Mouse (Mus musculus) monocyte, adult 2 months (primary cell): Measurements from ENCODE around the gene Batf3.
A peak's percentile ranks its signal among the peaks of the same experiment; 100 is the strongest.

Experiments used
- DNase-seq, 2 experiments: peaks; one replicate each; pipeline ENCODE4 v3.0.0; 2022; ENCODE audit warnings: low spot score in 2 of 2, low read depth in 1 of 2

Gene Batf3

GRCm38 (mm10) chr1:191097802-191098747, at the start of gene Batf3:
Gene Batf3, plus strand, starts transcription at chr1:191097847.
- DNase-seq, result no peak

DNA sequence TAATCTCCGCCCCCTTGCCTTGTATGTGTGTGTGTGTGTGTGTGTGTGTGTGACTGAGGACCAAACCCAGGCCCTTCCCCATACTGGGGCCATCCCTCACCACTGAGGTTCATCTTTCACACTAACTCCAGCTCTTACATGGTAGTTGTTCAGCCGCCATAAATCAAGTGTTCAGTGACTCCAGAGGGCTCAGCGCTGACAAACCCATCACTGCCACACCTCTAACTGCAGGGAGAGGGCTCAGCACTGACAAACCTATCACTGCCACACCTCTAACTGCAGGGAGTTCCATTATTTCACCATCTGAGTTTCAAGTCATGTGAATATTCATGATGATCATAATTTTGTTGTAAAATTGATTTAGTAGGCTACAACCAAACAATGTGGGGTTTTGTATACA, 44.1 kb upstream of the Batf3 start:
- DNase-seq, result no peak

DNA sequence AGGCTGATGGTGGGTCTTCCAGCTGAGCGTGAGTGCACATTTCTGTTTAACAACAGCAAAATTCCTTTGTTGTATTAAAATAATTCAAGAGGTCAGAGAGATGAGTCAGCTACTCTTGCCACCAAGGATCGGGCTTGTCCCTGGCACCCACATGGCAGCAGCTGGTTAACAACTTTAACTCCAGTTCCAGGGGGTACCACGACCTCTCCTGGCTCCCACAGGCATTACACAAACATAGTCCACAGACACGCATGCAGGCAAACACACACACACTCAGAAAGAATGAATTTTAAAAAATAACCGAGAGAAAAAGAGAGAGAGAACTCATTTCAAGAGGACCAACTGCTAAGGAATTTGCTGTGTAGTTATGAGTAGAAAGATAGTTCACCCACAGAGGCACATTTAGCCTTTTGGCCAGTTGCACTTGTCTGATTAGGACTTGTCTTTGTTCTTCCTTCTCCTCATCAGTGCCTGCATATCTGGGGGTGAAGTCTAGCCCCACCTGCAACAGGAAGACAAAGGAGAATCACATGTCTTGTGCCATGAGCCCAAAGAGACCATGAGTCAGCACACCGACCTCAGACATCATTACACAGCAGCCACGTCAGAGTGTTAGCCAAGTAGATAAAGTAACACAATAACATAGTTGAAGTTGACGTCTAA, 42.6 kb upstream of the Batf3 start:
- DNase-seq, result no peak

DNA sequence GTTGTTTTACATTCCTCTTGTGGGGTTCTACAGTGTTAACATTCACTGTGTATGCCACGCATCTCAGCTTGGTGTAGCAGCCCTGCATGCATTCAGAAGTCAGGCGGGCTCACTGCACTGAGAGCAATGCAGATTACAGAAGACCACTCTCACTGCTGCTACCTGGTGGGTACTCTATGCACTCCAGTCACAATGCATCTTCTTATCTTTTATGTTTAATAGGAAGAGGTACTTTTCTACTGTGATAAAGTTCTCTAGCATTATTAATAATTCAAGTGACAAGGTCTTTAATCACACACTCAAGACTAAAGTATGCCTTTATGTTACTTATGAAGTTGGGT, 42.1 kb upstream of the Batf3 start:
- DNase-seq, result no peak

- no peak for DNase-seq
Measured at GRCm38 (mm10) chr1:191057461-191057860, 40.2 kb upstream of the Batf3 start.

DNA sequence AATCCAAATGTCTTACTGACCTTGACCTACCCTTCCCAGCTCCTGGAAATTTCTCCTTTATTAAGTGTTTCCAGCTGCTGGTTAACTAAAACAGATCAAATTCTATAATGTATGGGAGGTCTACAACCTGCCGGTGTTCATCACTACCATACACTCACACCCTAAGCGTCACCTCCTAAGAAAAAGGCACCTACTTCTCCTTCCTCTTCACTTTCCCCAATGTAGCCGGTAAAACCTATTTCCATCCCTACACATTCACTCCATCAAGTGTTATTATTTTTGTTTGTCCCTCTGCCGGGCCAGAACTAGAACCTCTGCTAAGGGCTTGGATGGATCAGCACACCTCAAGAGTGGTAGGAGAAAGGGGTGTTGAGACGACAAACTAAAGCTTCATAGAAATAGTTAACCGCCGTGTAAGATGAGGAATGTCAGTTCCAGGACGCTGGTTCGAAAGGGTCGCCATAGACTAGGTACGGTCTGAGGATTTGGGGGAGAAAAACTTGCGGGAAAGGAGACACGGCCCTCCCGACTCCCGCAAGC, 35.3 kb upstream of the Batf3 start:
- DNase-seq, result no peak

DNA sequence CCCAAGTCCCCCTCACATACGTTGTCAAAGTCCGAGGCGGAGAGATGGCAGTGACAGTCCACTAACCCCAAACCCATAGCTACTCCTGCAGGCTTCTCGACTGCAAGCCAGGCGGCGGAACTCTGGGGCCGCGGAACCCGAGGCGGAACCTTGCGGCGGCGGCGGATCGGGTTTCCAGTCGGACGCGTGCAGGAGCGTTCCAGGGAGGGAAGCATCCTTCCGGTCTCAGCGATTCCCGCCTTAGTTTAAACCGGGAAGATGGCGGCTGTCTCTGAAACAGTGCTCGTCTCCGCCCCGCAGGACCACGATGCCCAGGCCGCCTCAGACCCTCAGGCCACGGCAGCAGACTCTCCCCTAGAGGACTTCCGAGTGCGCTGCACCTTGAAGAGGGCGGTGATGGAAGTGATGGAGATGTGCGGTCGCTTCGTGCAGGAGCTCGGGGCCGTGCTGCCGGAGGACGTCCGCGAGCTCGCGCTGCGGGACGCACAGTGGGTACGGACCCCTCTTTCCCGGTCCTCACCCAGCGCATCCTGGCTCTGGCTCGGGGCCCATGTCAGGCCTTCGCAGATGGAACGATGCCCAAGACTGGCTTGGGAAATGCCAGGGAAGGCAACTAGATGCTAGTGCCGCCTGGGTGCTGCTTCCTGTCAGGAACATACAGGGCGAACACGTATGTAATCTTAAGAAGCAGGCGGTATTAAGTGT, 34.7 kb upstream of the Batf3 start, which contains the start of the genes Tatdn3 and Nsl1:
TSS of gene Tatdn3 (minus strand) at position 152 of the 705 bp plus-strand sequence.
TSS of gene Nsl1 (plus strand) at position 232 of the 705 bp plus-strand sequence.
- DNase-seq, result peak; percentile 70 to 91

- DNase-seq, result no peak
Measured at GRCm38 (mm10) chr1:191063700-191064099, 33.9 kb upstream of the Batf3 start.

- DNase-seq, result no peak
Measured at GRCm38 (mm10) chr1:191064535-191064934, 33.1 kb upstream of the Batf3 start.

GRCm38 (mm10) chr1:191065188-191065587, 32.5 kb upstream of the Batf3 start:
- DNase-seq, result no peak

DNA sequence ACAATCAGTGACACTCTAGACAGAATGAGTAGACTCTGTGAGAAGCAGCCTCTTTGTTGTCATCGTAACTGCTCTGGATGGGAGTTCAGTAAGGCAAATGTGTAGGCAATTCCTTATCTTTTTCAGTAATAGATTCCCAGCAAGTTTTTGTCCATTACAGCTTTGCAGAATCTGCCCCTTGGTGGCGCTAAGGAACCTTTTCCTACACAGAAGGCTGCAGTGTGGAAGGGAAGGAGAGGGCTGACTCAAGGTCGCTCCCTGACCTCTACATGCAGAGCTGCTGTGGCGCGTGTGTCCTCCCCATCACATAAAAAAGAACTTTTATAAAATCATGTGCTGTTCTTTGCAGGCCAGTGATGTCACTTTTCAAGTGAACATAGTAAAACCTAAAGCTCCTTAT, 29.3 kb upstream of the Batf3 start:
- DNase-seq, result no peak

- DNase-seq, result no peak
Measured at GRCm38 (mm10) chr1:191070259-191070658, 27.4 kb upstream of the Batf3 start.

GRCm38 (mm10) chr1:191071613-191072012, 26.0 kb upstream of the Batf3 start:
- DNase-seq, result peak in 1 of 2 experiments; percentile 30

DNA sequence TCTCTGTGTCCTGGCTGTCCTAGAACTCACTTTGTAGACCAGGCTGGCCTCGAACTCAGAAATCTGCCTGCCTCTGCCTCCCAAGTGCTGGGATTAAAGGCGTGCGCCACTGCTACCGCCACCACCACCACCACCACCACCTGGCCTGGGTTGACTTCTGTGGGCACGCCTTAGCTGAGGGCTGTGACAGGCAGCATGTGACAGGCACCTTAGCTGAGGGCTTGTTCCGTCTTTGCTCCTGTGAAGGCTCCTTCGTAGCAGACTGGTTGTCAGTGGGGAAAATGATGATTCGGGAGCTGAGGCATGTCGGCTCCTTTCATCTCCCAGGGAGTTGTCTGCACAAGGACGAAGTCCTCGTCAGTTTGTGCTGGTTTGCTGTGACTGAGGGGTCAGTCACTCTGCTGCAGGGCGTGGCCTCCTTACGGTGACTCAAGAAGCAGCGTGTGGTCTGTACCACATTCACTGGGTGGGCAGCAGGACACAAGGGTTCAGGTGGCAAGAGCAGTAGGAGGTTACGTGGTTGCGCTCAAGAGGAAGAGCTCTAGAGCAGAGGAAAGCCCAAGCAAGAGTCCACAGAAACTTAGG, 25.2 kb upstream of the Batf3 start:
- DNase-seq, result no peak

- DNase-seq, result peak; percentile 82 to 84
Measured at GRCm38 (mm10) chr1:191073001-191073400, 24.6 kb upstream of the Batf3 start.

DNA sequence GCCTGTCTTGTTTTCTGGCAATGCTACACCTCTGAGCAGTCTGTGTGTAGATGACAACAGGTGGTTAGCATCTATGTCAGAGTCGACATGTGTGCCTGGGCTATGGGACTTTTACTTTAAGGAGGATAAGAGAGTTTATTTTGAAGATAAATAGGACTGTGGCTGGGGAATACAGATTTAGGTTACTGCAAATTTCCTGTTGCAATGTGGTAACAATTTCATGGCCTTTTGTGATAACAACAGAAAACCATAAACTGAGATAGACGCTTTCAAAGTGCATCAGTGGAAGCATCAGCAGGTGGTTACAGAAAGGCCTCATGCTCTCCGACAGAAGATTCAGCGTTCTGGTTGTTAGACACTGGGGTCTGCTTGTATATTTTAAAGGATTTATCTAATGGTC, 24.2 kb upstream of the Batf3 start:
- DNase-seq, result no peak

GRCm38 (mm10) chr1:191075199-191075883, 22.3 kb upstream of the Batf3 start:
- DNase-seq, result peak; percentile 45 to 51

- DNase-seq, result no peak
Measured at GRCm38 (mm10) chr1:191083230-191083629, 14.4 kb upstream of the Batf3 start.

- DNase-seq, result peak in 1 of 2 experiments; percentile 73
Measured at GRCm38 (mm10) chr1:191084951-191085559, 12.6 kb upstream of the Batf3 start.

GRCm38 (mm10) chr1:191085597-191085996, 12.1 kb upstream of the Batf3 start:
- peak in 1 of 2 experiments; percentile 58 for DNase-seq
